ENCODE assay signal across 8 mouse cellular contexts in the genomic region with DNA sequence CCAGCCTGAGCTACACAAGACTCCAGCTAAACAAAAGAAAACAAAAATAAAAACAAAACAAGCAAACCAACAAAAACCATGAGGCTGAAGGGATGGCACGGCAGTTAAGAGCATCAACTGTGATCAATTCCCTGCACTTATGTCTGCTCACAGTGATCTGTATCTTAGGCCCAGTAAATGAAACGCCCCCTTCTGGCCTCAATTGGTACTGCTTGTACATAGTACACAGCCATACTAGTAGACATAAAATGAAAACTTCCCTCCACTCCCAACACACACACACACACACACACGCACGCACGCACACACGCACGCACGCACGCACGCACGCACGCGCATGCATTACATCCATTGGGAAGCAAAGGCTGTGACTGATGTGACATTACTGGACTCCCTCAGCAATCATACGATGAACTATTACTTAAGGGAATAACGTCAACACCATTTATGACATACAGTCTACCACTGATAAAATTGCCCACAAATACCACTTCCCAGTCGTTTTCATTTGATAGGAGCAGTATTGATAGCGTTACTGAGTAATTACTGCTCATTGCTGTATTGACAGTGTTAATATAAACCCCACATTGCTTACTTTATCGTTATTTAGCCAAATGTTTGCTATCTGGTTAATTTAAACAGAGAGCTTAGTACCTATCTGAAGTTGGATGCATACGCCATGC.
A peak's percentile ranks its signal among the peaks of the same experiment; 100 is the strongest.
DNase-seq lines count a peak whose midpoint lies in the region; ATAC-seq and TF ChIP-seq lines count a peak whose summit lies in the region.

No protein-coding gene starts in this region.

- peak; percentile 48 for DNase-seq in hindbrain, embryonic 11.5 days (ENCODE audit: low spot score)
- DNase-seq in A20 (ENCODE audit: low read depth, low spot score) (peak; percentile 56), Patski (ENCODE audit: low read depth, low spot score) (no peak)
- DNase-seq in ovary, postnatal 14 days (ENCODE audit: low spot score) = no peak
- no peak for DNase-seq in layer of hippocampus, postnatal 36 days
- no peak for DNase-seq in cerebellum, adult 18-20 months

- no peaks in the 10 kb centered on the region for H3K9me3 ChIP-seq in hindbrain, embryonic 11.5 days (ENCODE audit: control insufficient read depth, low read length)
- H3K9me3 ChIP-seq in hindbrain, embryonic 13.5 days = no peaks in the 10 kb centered on the region

- no peak overlapping the region for H3K9ac ChIP-seq in hindbrain, embryonic 11.5 days (ENCODE audit: low read depth, low read length)
- no peak overlapping the region for H3K9ac ChIP-seq in hindbrain, embryonic 13.5 days

- peak; percentile 51 for TF ChIP-seq CTCF in Patski (IDR thresholded peaks at IDR 0.05)

- no peak overlapping the region for H3K27ac ChIP-seq in hindbrain, embryonic 11.5 days (ENCODE audit: low read depth, low read length)
- no peak overlapping the region for H3K27ac ChIP-seq in hindbrain, embryonic 13.5 days

- 88% methylated on average over 19 of the region's 19 CpGs for WGBS in hindbrain, embryonic 11.5 days
- 91% methylated on average over 19 of the region's 19 CpGs for WGBS in hindbrain, embryonic 13.5 days

- no peaks in the 10 kb centered on the region for H3K4me1 ChIP-seq in hindbrain, embryonic 11.5 days (replicated peaks; ENCODE audit: control insufficient read depth, insufficient read depth, low read length)
- H3K4me1 ChIP-seq in hindbrain, embryonic 13.5 days (replicated peaks) = peaks cover 24% of the 10 kb centered on the region

- H3K4me2 ChIP-seq in hindbrain, embryonic 11.5 days (replicated peaks; ENCODE audit: low read depth, low read length) = no peak overlapping the region
- H3K4me2 ChIP-seq in hindbrain, embryonic 13.5 days = no peak overlapping the region

- POLR2A ChIA-PET in Patski (lab: Charles Lee) = interaction anchor here (0.7 kb wide), 1 partner anchor 1388 kb away, joined by 3 read pairs; no protein-coding TSS in a partner anchor

- in situ Hi-C loops in Patski (cut with MboI; ENCODE audit: low pct_unique_long_range_greater_than_20kb) = no loop called here

- no peaks in the 10 kb centered on the region for H3K36me3 ChIP-seq in hindbrain, embryonic 11.5 days (ENCODE audit: control insufficient read depth, insufficient read depth, low read length)
- no peaks in the 10 kb centered on the region for H3K36me3 ChIP-seq in hindbrain, embryonic 13.5 days

- H3K27me3 ChIP-seq in hindbrain, embryonic 11.5 days (ENCODE audit: control insufficient read depth, insufficient read depth, low read length) = no peaks in the 10 kb centered on the region
- H3K27me3 ChIP-seq in hindbrain, embryonic 13.5 days = no peaks in the 10 kb centered on the region
- H3K27me3 ChIP-seq in Patski = no peaks in the 10 kb centered on the region

- H3K4me3 ChIP-seq in hindbrain, embryonic 11.5 days (ENCODE audit: low read depth, low read length) = no peak overlapping the region
- H3K4me3 ChIP-seq in hindbrain, embryonic 13.5 days = no peak overlapping the region

- CTCF ChIA-PET in Patski (lab: Charles Lee) = interaction anchor here (0.9 to 2.2 kb wide), 4 partner anchors 10 to 35 kb away, joined by 3 to 6 read pairs (median 4); no protein-coding TSS in a partner anchor

- peak; percentile 40; the same call in 1 of the 2 replicates for ATAC-seq in hindbrain, embryonic 11.5 days (ENCODE audit: low FRiP score)
- ATAC-seq in hindbrain, embryonic 13.5 days (ENCODE audit: low FRiP score) = no peak
- ATAC-seq in Patski = no peak
- 0 out of 2 replicates have a peak, but pooled peaks have one; percentile 53 for ATAC-seq in monocyte, adult 5-6 weeks (replicated peaks; ENCODE audit: insufficient number of reproducible peaks, low FRiP score, low TSS enrichment, poor library complexity, severe bottlenecking)

Comparison
In these comparisons a context has a peak if more than half of its experiments do, and no peak if none do; other contexts are left out.
1. ATAC-seq: peak in hindbrain, embryonic 11.5 days (single experiment) and monocyte, adult 5-6 weeks (single experiment); none in hindbrain, embryonic 13.5 days (single experiment) and Patski (single experiment).
2. DNase-seq: peak in hindbrain, embryonic 11.5 days (single experiment) and A20 (single experiment); none in Patski (single experiment), ovary, postnatal 14 days (single experiment), layer of hippocampus, postnatal 36 days (0 of 2) and cerebellum, adult 18-20 months (0 of 2).